Mouse (Mus musculus): ENCODE results near the gene Ank3. TPM values are rescaled to one million over a fixed set of nuclear protein-coding genes. Genes with fewer than 3 reads are reported as not detected.

Gene Ank3
- polyA plus RNA-seq, 1 experiment from 2014 or later, result 18.0 TPM

DNA sequence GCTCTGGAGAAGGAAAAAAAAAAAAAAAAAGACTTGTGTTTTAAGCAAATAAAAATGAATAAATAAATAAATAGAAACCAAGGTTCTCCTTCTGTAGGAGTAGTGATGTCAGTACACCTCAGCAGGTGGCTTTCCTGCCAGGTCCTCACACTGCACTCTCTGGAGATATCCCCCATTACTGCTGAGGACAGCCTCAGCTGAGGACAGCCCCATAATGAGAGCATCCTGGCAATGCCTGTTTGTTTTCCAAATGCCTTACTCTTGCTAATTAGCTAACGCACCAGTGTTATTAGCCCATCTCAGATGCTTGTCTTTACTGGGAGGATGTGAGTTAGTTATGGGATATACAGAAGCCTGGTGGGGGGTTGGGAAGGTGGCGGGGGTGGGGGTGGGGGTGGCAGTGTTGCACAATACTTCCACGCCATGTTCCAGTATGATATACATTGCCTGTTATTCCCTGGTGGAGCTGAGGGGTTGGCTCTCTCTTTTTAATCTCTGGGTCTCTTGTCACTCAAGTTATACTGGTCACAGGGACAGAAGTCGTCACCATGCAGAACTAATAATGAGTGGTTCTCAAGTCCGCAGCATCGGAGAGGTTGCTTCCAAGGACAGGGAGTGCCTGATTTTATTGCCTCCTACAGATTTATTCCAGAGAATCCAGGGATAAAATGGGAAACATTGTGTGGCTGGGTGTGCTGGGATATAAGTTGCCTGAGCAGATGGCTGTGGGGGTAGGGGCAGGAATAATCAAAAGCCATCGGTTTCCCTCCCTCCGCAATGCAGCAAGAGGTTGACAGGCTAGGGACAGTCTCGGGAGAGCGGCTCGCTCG lies 291.8 kb downstream of the Ank3 start:
- no peak for ATAC-seq (ENCODE audit: borderline replicate concordance, extremely low read depth, low FRiP score, low TSS enrichment)
- Histone ChIP-seq H3K9me3 (no peaks in the 10 kb centered on the region), H3K27ac (no peak overlapping the region), H3K4me3 (no peak overlapping the region), H3K36me3 (no peaks in the 10 kb centered on the region), H3K27me3 (no peaks in the 10 kb centered on the region), H3K4me2 (peak overlapping the region; percentile 10; the same call in 1 of the 2 replicates), H3K9ac (no peak overlapping the region), H3K4me1 (no peaks in the 10 kb centered on the region)
- WGBS, result 17% methylated on average over 12 of the region's 12 CpGs

DNA sequence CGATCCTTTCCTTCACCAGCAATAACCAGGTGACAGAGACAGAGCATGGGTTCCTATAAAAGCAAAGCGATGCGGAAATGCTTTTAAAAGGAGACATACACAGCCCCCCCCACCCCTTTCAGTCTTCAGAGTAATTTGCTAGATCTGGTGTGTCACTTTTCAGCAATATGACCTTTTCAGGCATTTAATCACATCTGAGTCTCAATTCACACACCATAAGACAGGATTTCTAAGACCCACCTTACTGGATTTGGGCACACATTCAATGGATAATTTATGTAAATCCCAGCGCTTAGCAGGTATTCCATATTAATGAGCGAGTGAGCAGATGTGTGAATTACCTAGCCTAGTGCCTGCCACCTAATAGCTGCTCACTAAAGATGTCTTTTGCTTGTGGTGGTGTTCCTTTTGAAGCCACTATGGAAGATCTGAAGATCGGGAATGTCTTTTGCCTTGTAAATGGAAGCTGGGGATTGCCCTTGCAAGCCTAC lies 292.4 kb downstream of the Ank3 start:
- no peak for ATAC-seq (ENCODE audit: borderline replicate concordance, extremely low read depth, low FRiP score, low TSS enrichment)
- 0 out of 2 replicates have a peak, but pooled peaks cover 2% of the 10 kb centered on the region for H3K4me1 ChIP-seq
- no peak overlapping the region for H3K27ac ChIP-seq
- H3K9ac ChIP-seq, result no peak overlapping the region
- H3K9me3 ChIP-seq, result no peaks in the 10 kb centered on the region
- WGBS, result 30% methylated on average over 6 of the region's 6 CpGs
- no peaks in the 10 kb centered on the region for H3K36me3 ChIP-seq
- peak overlapping the region; percentile 10; the same call in 1 of the 2 replicates for H3K4me2 ChIP-seq
- H3K27me3 ChIP-seq, result no peaks in the 10 kb centered on the region
- H3K4me3 ChIP-seq, result no peak overlapping the region

DNA sequence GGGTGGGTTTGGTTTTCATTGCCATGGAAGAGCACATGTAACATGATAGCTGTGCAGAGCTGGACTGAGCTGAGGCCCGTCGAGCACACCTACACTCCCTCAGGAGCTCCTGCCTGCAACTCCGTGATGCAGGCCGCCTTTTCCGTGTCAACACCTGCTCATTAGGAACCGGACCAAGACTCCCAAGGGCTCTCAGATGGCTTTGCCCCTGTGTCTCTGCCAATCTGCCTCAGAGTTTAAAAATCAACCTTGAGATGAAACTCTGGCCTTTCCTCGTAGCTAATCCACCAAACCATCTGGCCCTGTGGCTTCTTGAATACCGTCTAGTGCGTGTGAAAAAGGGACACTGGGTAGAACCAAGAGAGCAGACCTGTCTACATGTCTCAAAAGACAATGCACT lies 297.4 kb downstream of the Ank3 start:
- ATAC-seq (ENCODE audit: borderline replicate concordance, extremely low read depth, low FRiP score, low TSS enrichment), result no peak
- H3K27ac ChIP-seq, result no peak overlapping the region

DNA sequence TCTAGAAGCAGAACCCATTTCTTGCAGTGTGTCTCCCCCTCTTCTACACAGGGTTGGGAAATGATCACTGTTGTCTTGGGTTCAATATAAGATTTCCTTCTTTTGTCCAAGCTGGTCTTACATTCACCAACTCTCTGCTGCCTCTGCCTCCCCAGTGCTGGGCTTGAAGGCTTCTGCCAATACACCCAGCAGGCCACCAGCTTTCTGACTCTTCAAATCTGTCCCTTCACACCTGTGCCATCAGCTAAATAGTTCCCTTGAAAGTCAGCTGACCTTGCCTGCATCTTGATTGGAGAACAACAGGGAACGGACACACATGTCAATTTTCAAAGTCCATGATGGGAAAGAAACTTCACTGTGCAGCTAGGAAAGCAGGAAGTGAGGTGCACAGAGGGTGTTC lies 300.1 kb downstream of the Ank3 start:
- H3K36me3 ChIP-seq, result no peaks in the 10 kb centered on the region
- no peak overlapping the region for H3K4me3 ChIP-seq
- no peaks in the 10 kb centered on the region for H3K27me3 ChIP-seq
- H3K9ac ChIP-seq, result no peak overlapping the region
- no peak overlapping the region for H3K4me2 ChIP-seq
- H3K4me1 ChIP-seq, result peaks cover 6% of the 10 kb centered on the region; the same call in 1 of the 2 replicates
- WGBS, result 67% methylated on average over 1 of the region's 1 CpGs
- H3K27ac ChIP-seq, result no peak overlapping the region
- H3K9me3 ChIP-seq, result no peaks in the 10 kb centered on the region
- ATAC-seq (ENCODE audit: borderline replicate concordance, extremely low read depth, low FRiP score, low TSS enrichment), result no peak

More for the DNA sequence above, 297.4 kb downstream of the Ank3 start:
- H3K9me3 ChIP-seq, result no peaks in the 10 kb centered on the region
- 57% methylated on average over 9 of the region's 9 CpGs for WGBS
- H3K4me2 ChIP-seq, result no peak overlapping the region
- H3K4me3 ChIP-seq, result no peak overlapping the region
- H3K27me3 ChIP-seq, result no peaks in the 10 kb centered on the region
- H3K36me3 ChIP-seq, result no peaks in the 10 kb centered on the region
- H3K4me1 ChIP-seq, result peaks cover 6% of the 10 kb centered on the region; the same call in 1 of the 2 replicates
- H3K9ac ChIP-seq, result no peak overlapping the region

DNA sequence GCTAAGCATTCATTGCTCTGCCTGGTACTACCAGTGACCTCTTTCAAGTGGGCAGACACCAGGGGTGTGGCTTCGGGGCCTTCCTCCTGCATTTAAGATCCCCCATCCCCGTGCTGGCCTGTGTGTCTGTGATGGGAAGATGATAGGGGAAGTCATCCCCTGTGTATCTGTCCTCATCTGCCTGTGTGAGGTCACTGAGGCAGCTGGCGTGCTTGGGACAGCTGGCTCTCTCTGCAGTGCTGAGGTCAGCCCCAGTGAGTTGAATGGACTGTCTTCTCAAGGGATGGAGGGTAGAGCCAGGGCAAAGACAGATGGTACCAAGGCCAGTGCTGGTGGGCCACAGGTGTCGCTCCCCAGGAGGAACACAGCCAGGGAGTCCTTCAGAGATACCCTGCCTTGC lies 302.7 kb downstream of the Ank3 start:
- Histone ChIP-seq H3K4me1 (peaks cover 8% of the 10 kb centered on the region), H3K9me3 (no peaks in the 10 kb centered on the region), H3K9ac (no peak overlapping the region), H3K27ac (no peak overlapping the region), H3K36me3 (no peaks in the 10 kb centered on the region), H3K4me3 (no peak overlapping the region), H3K27me3 (no peaks in the 10 kb centered on the region), H3K4me2 (no peak overlapping the region)
- no peak for ATAC-seq (ENCODE audit: borderline replicate concordance, extremely low read depth, low FRiP score, low TSS enrichment)
- WGBS, result 44% methylated on average over 4 of the region's 4 CpGs

DNA sequence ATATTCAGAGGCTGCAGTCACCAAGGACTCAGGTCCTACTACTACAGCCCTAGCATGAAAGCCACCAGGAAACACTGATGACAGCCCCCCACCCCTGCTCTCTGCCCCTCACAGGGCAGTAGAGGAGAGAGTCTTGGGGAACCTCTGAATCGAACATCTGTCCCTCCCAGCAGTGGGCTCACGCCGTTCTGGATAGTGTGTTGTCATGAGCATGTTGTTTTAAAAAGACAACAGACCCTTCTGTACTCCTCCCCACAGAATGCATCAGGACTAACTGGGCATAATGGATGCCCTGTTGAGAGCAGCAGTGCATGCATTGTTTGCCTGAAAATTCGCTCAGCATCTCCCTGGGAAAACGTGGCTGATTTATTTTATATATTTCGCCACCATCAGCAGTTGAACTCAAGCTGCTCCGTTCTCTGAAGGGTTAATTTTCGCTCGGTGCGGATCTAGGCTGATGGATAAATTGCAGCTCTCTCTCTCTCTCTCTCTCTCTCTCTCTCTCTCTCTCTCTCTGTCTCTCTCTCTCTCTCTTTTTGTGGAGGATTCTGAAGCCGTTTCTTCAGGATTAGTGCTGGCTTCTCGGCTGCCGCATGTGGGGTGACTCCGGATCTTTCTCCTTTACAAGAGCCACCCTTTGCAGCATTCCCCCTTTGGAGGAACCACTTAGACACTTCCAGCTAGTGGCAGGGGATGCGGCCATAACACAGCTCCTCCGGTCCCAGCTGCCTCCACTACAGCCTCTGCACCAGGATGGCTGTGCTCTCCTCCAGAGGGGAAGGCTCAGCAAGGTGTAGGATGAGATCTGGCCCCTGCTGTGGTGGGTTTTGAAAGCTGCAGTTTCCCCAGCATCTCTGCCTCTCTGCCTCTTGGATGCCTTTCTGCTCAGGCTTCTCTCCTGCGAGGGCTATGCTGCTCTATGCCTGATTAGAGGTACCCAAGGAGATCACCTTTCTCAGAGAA lies 307.5 kb downstream of the Ank3 start:
- H3K9ac ChIP-seq, result no peak overlapping the region

DNA sequence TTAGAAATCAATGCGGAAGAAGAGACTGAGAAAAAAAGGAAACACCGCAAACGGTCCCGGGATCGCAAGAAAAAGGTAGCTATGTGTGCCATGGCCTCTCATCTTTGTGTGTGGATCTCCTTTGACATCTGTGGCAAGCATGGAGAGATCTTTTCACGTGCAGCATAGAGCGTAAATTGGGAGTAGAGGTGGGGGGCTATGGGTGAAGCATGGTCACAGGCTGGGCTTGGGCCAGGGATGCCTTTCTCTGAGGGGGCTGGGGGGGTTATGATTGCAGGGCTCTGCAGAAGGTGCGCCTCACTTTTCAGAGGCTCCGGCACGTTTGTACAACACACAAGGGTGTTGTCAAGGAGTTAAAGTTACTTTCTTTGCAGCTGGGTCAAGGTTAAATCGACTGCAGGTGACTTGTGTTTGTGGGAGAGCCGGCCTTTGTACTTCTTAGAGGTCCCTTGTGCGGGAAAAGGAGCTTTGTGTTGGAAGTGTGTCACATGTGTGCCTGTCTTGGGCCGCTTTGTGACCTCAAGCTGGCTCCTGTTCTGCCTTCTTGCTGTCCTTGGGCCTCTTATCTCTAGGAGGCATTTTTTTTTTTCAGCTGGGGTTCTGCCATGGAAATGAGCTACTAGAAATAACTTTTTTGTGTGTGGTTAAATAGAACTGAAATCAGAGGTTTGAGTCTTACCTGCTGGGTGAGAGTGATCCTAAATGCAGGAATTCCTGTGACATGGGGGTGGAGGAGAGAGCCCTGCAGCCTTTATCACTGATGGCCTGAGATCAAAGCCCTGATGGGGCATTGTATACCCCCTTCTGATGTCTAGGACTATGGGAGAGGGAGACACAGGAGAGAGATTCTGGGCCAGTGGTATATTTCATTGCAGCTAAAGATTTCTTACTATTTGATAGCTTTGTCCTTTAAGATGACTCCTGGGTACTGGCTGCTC lies 308.5 kb downstream of the Ank3 start:
- H3K27me3 ChIP-seq, result no peaks in the 10 kb centered on the region
- H3K4me2 ChIP-seq, result no peak overlapping the region; the same call in 1 of the 2 replicates
- H3K4me1 ChIP-seq, result peaks cover 15% of the 10 kb centered on the region
- no peak overlapping the region for H3K27ac ChIP-seq
- H3K9ac ChIP-seq, result no peak overlapping the region
- no peaks in the 10 kb centered on the region for H3K9me3 ChIP-seq
- 39% methylated on average over 14 of the region's 14 CpGs for WGBS
- H3K36me3 ChIP-seq, result no peaks in the 10 kb centered on the region
- no peak for ATAC-seq (ENCODE audit: borderline replicate concordance, extremely low read depth, low FRiP score, low TSS enrichment)
- H3K4me3 ChIP-seq, result no peak overlapping the region

More for the DNA sequence above, 307.5 kb downstream of the Ank3 start:
- Histone ChIP-seq H3K36me3 (no peaks in the 10 kb centered on the region), H3K4me1 (peaks cover 15% of the 10 kb centered on the region), H3K27me3 (no peaks in the 10 kb centered on the region), H3K4me3 (no peak overlapping the region), H3K4me2 (peak overlapping the region; percentile 41), H3K9me3 (no peaks in the 10 kb centered on the region), H3K27ac (no peak overlapping the region)
- WGBS, result 12% methylated on average over 17 of the region's 17 CpGs
- ATAC-seq (ENCODE audit: borderline replicate concordance, extremely low read depth, low FRiP score, low TSS enrichment), result no peak

DNA sequence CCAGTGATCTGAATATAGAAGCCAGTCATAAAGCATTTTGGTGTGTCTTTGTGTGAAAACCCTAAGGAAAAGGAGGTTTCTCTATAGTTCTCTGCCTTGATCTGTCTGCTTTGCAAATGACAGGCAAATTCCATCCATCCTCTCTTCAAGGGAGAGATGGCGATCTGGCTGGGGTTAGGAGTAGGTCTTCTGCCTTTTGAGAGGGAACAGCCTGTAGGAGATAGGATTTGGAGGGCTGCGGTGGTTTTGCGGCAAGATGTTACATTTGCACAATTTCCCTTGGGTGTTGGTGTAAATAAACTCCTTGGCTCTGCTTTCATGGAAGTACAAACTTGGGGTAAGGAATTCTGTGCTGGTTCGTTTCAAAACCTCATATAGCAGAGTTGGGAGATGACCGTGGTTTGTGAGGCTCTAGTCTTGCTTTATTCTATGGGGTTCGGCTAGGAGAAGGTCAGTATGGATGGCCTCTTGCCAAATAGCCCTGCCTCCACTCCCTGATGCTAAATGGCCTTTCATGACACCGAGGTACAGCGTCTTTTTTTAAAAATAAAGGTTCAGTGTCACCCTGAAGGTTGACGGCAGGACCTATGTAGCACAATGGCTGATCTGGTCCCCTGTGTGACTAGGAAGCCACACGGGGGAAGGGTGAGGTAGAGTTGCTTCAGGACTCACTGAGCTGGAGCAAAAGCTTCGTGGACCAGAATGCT lies 309.4 kb downstream of the Ank3 start:
- no peaks in the 10 kb centered on the region for H3K36me3 ChIP-seq
- peaks cover 15% of the 10 kb centered on the region for H3K4me1 ChIP-seq
- no peak for ATAC-seq (ENCODE audit: borderline replicate concordance, extremely low read depth, low FRiP score, low TSS enrichment)
- H3K4me3 ChIP-seq, result no peak overlapping the region
- H3K9ac ChIP-seq, result no peak overlapping the region
- no peak overlapping the region for H3K4me2 ChIP-seq
- no peak overlapping the region for H3K27ac ChIP-seq
- no peaks in the 10 kb centered on the region for H3K27me3 ChIP-seq
- WGBS, result 69% methylated on average over 11 of the region's 11 CpGs
- no peaks in the 10 kb centered on the region for H3K9me3 ChIP-seq

DNA sequence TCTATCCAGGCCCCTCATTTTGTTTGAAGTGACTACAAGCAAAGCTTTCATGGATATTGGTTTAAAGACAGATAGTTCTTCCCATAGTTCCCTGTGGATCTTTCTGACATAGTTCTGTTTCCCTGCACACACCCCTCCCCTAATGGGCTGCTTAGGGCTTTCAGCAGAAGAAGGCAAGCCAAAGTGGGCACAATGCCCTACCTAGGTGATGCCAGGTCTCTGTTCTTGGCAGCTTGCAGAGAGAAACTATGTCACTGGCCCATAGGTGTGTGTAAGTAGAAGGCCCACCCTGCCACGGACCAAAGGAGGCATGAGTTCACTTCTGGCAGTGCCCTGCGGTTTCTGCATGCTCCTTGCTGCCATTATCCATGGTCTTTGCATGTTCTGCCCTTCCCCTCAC lies 311.1 kb downstream of the Ank3 start:
- ATAC-seq (ENCODE audit: borderline replicate concordance, extremely low read depth, low FRiP score, low TSS enrichment), result no peak

DNA sequence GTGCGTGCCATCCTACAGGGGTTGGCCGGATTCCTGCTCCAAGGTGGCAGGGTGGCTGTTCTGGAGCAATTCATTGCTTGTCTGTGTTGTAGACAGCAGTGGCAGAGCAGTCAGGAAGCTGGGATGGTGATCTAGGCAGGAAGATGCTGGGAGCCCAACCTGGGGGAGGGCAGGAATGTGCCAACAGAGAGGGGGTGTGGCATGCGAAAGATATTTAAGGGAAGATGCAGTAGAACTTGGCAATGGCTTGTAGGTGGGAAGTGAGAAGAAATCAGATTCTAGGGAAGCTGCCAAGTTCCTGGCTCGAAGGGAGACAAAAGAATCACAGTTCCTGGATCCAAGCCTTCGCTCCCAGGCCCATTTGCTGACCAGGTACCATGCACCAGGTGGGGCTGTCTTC lies 312.2 kb downstream of the Ank3 start:
- Histone ChIP-seq H3K4me2 (no peak overlapping the region), H3K9me3 (no peaks in the 10 kb centered on the region), H3K36me3 (no peaks in the 10 kb centered on the region), H3K27me3 (no peaks in the 10 kb centered on the region), H3K4me3 (no peak overlapping the region), H3K9ac (no peak overlapping the region), H3K4me1 (peaks cover 15% of the 10 kb centered on the region), H3K27ac (no peak overlapping the region)
- ATAC-seq (ENCODE audit: borderline replicate concordance, extremely low read depth, low FRiP score, low TSS enrichment), result no peak
- 79% methylated on average over 5 of the region's 5 CpGs for WGBS

More for the DNA sequence above, 311.1 kb downstream of the Ank3 start:
- H3K9ac ChIP-seq, result no peak overlapping the region
- H3K9me3 ChIP-seq, result no peaks in the 10 kb centered on the region
- H3K4me1 ChIP-seq, result peaks cover 15% of the 10 kb centered on the region
- no peak overlapping the region for H3K4me3 ChIP-seq
- no peaks in the 10 kb centered on the region for H3K27me3 ChIP-seq
- H3K4me2 ChIP-seq, result no peak overlapping the region
- H3K27ac ChIP-seq, result no peak overlapping the region
- 81% methylated on average over 2 of the region's 2 CpGs for WGBS
- H3K36me3 ChIP-seq, result no peaks in the 10 kb centered on the region
